Mouse (Mus musculus) right cerebral cortex, postnatal 4 days (tissue): Measurements from ENCODE around the gene Ralgps1.

ENCODE experiments used
- DNase-seq: peaks from one replicate; pipeline ENCODE4 v3.0.0-alpha.2; 2022

The Ralgps1 gene

GRCm38 (mm10) chr2:33205939-33206525, 165.3 kb downstream of the Ralgps1 start:
- DNase-seq = no peak

GRCm38 (mm10) chr2:33204980-33205379, 166.3 kb downstream of the Ralgps1 start:
- DNase-seq = no peak

GRCm38 (mm10) chr2:33203284-33203683, 168.0 kb downstream of the Ralgps1 start:
- no peak for DNase-seq

- DNase-seq = no peak
Measured at GRCm38 (mm10) chr2:33200368-33201068, 170.8 kb downstream of the Ralgps1 start.

GRCm38 (mm10) chr2:33189976-33190375, 181.3 kb downstream of the Ralgps1 start:
- DNase-seq = no peak

GRCm38 (mm10) chr2:33188925-33189670, 182.2 kb downstream of the Ralgps1 start:
- DNase-seq = no peak

- DNase-seq = no peak
Measured at GRCm38 (mm10) chr2:33187874-33188273, 183.4 kb downstream of the Ralgps1 start.

- DNase-seq = no peak
Measured at GRCm38 (mm10) chr2:33186505-33186904, 184.8 kb downstream of the Ralgps1 start.

GRCm38 (mm10) chr2:33185258-33185657, 186.0 kb downstream of the Ralgps1 start:
- DNase-seq = peak; percentile 37

GRCm38 (mm10) chr2:33184641-33185040, 186.6 kb downstream of the Ralgps1 start:
- DNase-seq = no peak

GRCm38 (mm10) chr2:33183321-33183720, 188.0 kb downstream of the Ralgps1 start:
- no peak for DNase-seq

GRCm38 (mm10) chr2:33179930-33180630, 191.2 kb downstream of the Ralgps1 start:
- DNase-seq = no peak

- DNase-seq = no peak
Measured at GRCm38 (mm10) chr2:33179171-33179929, 191.9 kb downstream of the Ralgps1 start.

- DNase-seq = peak; percentile 23
Measured at GRCm38 (mm10) chr2:33178243-33178932, 192.9 kb downstream of the Ralgps1 start.

- DNase-seq = no peak
Measured at GRCm38 (mm10) chr2:33177443-33178242, 193.6 kb downstream of the Ralgps1 start.

- no peak for DNase-seq
Measured at GRCm38 (mm10) chr2:33176921-33177320, 194.4 kb downstream of the Ralgps1 start.

- DNase-seq = no peak
Measured at GRCm38 (mm10) chr2:33176516-33176915, 194.8 kb downstream of the Ralgps1 start.

GRCm38 (mm10) chr2:33173686-33174085, 197.6 kb downstream of the Ralgps1 start:
- DNase-seq = no peak

GRCm38 (mm10) chr2:33173126-33173525, 198.2 kb downstream of the Ralgps1 start:
- DNase-seq = no peak

- no peak for DNase-seq
Measured at GRCm38 (mm10) chr2:33170777-33171565, 200.3 kb downstream of the Ralgps1 start.
